Mouse (Mus musculus): ENCODE measurements at regions not wholly inside any gene's neighbourhood (a gene's known extent, or its start where the extent isn't known, plus 50 kb on each side); places are given as distances from the start of the nearest gene placed in this dataset.

DNA sequence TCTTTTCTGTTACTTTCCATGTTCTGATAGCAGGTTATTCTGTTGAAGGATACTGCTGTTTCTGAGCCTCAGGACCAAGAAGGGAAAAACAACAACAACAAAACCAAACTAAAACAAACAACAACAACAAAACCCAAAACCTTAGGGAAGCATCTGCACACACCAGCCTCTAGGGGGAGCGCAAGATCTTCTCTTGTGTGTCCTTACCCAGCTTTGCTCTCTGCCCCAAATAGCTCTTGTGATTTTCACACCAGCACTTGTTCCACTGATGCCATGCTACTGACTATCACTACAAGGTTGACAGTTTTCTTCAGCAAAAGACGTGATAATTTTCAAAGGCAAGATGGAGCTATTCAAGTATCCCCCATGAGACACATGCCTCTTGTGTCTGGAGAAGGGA, 59.8 kb upstream of the Nrg3 start:
- TF ChIP-seq POLR2A (IDR thresholded peaks at IDR 0.05; ENCODE audit: borderline replicate concordance, low read depth, low read length) (no peak), CTCF (IDR thresholded peaks at IDR 0.05; ENCODE audit: low read depth, low read length) (0 out of 2 replicates have a peak, but pooled peaks have one; percentile 26)
